Mouse (Mus musculus) lung, embryonic 15.5 days (tissue): ENCODE measurements at regions not wholly inside any gene's neighbourhood (a gene's known extent, or its start where the extent isn't known, plus 50 kb on each side); places are given as distances from the start of the nearest gene placed in this dataset.

Source experiments
- ATAC-seq: fragments of 200-750 bp; cut with Nextera tagmentation; 2 replicates; pipeline ENCODE4 v1.8.0; 2017; ENCODE audit warnings: moderate number of reproducible peaks, borderline replicate concordance; ENCODE audit not compliant: low FRiP score, low TSS enrichment; ENCODE audit errors: extremely low read depth
- H3K27ac ChIP-seq: fragments of 300-500 bp; sonication (generic); 2 replicates; pipeline ENCODE4 v1.5.1; 2015; ENCODE audit warnings: moderate library complexity, mild to moderate bottlenecking, inconsistent platforms
- H3K27me3 ChIP-seq: fragments of 300-500 bp; sonication (generic); 2 replicates; pipeline ENCODE4 v1.6.1; 2015; ENCODE audit warnings: inconsistent platforms
- H3K36me3 ChIP-seq: fragments of 300-500 bp; sonication (generic); 2 replicates; pipeline ENCODE4 v1.6.1; 2015; ENCODE audit warnings: inconsistent platforms
- H3K4me1 ChIP-seq: fragments of 300-500 bp; sonication (generic); 2 replicates; pipeline ENCODE4 v1.6.1; 2015; ENCODE audit warnings: inconsistent platforms
- H3K4me2 ChIP-seq: fragments of 300-500 bp; sonication (generic); 2 replicates; pipeline ENCODE4 v1.6.1; 2015; ENCODE audit warnings: inconsistent platforms, mild to moderate bottlenecking, moderate library complexity
- H3K4me3 ChIP-seq: fragments of 300-500 bp; sonication (generic); 2 replicates; pipeline ENCODE4 v1.5.1; 2015; ENCODE audit warnings: mild to moderate bottlenecking, inconsistent platforms
- H3K9ac ChIP-seq: fragments of 300-500 bp; sonication (generic); 2 replicates; pipeline ENCODE4 v1.6.1; 2015; ENCODE audit warnings: inconsistent platforms
- H3K9me3 ChIP-seq: fragments of 300-500 bp; sonication (generic); 2 replicates; pipeline ENCODE4 v1.6.1; 2016; ENCODE audit warnings: inconsistent platforms
- WGBS: fragments of 180-500 bp; shearing (Covaris S2); methylation state at CpG from one replicate; pipeline ENCODE4 v1.1.7; 2015; 5-methylcytosine and 5-hydroxymethylcytosine counted together

DNA sequence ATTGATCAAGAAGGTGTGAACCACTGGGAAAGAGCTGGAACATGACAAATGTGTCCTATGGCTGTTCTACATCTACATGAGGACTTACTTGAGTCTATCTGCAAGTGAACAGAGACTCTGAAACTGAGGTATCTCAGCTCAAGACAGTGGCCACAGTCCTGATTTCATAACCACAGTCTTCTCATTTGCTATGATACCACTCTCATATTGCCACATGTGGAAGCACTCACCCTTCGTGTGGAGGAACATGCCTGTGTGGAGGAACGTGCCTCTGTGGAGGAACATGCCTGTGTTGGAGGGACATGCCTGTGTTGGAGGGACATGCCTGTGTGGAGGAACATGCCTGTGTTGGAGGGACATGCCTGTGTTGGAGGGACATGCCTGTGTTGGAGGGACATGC lies 574.0 kb downstream of the Efna5 start:
- Histone ChIP-seq H3K4me3 (no peak overlapping the region), H3K9ac (no peak overlapping the region), H3K36me3 (no peaks in the 10 kb centered on the region), H3K9me3 (no peaks in the 10 kb centered on the region), H3K27me3 (no peaks in the 10 kb centered on the region), H3K4me2 (no peak overlapping the region), H3K4me1 (no peaks in the 10 kb centered on the region), H3K27ac (no peak overlapping the region)
- WGBS = 89% methylated on average over 2 of the region's 2 CpGs
- ATAC-seq = no peak

DNA sequence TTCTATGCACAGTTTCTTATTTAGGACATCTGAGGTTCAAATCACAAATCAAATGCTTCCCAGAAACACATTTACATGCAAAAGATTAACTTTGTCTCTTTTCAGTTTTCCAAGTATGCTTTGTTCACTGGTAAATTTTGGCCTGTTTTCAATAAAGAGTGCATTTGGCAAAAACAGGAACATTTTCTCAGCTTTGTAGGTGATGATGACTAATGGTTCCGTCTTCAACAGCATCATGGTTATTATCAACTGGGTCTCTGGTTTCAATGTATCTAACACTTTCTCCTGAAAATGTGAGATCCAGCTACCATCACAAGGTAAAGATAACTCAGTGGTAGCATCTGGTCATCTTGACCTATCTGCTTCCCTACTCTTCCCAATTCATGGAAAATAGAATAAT lies 574.6 kb downstream of the Efna5 start:
- H3K27me3 ChIP-seq = no peaks in the 10 kb centered on the region
- no peaks in the 10 kb centered on the region for H3K36me3 ChIP-seq
- 94% methylated on average over 1 of the region's 1 CpGs for WGBS
- H3K27ac ChIP-seq = no peak overlapping the region
- H3K4me3 ChIP-seq = no peak overlapping the region
- H3K9me3 ChIP-seq = no peaks in the 10 kb centered on the region
- H3K4me1 ChIP-seq = no peaks in the 10 kb centered on the region
- no peak for ATAC-seq
- no peak overlapping the region for H3K9ac ChIP-seq
- no peak overlapping the region for H3K4me2 ChIP-seq

DNA sequence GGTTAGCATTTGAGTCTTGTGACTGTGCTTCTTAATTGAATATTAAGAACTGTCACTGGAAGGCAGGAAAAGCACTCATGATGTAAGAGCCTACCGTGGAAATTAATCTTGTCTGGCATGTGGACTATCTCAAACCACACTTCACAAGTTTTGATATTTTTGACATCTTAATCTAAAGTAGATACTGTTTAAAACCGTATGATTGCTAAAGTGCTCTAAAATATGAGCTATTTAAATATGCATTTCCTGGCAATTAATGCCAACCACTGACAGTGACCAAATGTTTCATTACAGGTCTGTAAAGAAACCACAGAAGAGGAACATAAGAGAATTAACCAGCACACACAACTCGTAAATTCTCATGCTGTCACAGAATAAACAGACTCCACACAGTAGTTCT lies 576.0 kb downstream of the Efna5 start:
- no peaks in the 10 kb centered on the region for H3K9me3 ChIP-seq
- H3K4me2 ChIP-seq = no peak overlapping the region
- H3K36me3 ChIP-seq = no peaks in the 10 kb centered on the region
- WGBS = 26% methylated on average over 3 of the region's 3 CpGs
- no peak overlapping the region for H3K9ac ChIP-seq
- H3K27ac ChIP-seq = no peak overlapping the region
- no peak overlapping the region for H3K4me3 ChIP-seq
- no peaks in the 10 kb centered on the region for H3K27me3 ChIP-seq
- no peak for ATAC-seq
- H3K4me1 ChIP-seq = no peaks in the 10 kb centered on the region

DNA sequence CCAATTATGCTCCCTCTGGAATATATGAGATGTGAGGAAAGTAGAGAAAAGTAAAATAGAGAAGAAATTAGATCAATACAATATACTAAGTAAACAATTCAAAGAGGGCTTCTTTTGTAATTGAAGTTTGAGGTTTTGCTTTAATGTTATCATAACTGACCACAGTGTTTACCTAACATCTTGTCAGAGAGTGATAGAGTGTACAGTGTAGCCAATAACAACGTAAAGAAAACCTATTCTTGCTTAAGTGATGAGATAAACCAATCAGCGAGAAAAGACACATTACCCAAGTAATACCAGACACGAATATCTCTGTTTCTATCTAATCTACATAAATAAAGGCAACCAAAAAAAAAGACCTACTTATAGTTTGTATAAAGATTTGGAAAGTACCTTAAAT lies 577.0 kb downstream of the Efna5 start:
- no peak for ATAC-seq
- Histone ChIP-seq H3K27ac (no peak overlapping the region), H3K9ac (no peak overlapping the region), H3K4me1 (no peaks in the 10 kb centered on the region), H3K36me3 (no peaks in the 10 kb centered on the region), H3K9me3 (no peaks in the 10 kb centered on the region), H3K4me2 (no peak overlapping the region), H3K27me3 (no peaks in the 10 kb centered on the region), H3K4me3 (no peak overlapping the region)
- 32% methylated on average over 3 of the region's 3 CpGs for WGBS

DNA sequence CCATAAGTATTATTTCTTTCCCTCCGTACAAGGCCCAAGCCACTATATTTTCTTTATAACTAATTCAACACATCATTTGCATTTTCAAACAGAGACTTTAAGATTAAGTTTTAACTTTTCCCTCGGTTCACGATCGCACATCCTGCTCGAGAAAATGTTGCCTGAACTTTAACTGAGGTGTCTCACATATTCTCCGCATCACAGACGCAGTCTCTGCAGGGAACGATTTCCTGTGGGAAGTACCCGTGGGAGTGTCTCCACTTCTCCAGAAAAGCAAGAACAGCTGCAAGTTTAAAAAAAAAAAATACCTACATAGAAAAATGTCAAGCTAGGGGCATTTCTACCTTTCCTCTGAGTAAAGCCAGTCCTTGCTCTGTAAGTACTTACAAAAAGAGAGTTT lies 581.2 kb downstream of the Efna5 start:
- H3K27ac ChIP-seq = no peak overlapping the region
- H3K9ac ChIP-seq = no peak overlapping the region
- H3K36me3 ChIP-seq = no peaks in the 10 kb centered on the region
- no peak overlapping the region for H3K4me2 ChIP-seq
- 63% methylated on average over 9 of the region's 9 CpGs for WGBS
- ATAC-seq = no peak
- no peaks in the 10 kb centered on the region for H3K9me3 ChIP-seq
- no peaks in the 10 kb centered on the region for H3K27me3 ChIP-seq
- H3K4me1 ChIP-seq = no peaks in the 10 kb centered on the region
- no peak overlapping the region for H3K4me3 ChIP-seq

DNA sequence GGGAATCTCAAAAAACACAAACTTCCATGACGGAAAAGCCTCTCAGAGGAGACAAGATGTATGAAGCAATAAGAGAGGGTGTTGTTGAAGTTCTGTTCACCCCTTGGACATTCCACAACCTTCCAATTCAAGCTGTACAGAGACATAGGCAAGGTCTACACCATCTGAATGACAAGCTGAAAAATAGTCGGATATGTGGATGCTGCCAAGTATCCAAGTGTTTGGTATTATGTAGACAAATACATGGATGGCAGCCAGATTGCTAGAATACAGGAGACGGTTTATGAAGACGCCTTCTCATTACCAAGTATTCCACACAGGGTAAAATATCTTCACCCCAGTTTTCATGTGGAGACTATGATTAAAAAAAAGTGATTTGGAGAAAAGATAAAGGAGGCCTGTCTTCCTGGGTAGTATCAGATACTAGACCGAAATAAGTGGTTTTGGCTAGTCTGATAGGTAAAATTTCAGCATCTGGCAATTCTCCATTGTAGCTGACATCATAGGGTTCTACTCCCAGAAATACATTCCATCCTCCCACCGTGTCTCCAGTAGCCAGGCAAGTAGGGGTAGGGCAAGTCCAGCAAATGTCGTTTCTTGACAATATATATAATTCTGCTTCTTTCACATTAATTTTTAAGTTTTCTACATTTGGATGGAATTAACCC lies 583.6 kb downstream of the Efna5 start:
- 41% methylated on average over 7 of the region's 7 CpGs for WGBS

GRCm38 (mm10) chr17:62295412-62295811 lies 585.7 kb downstream of the Efna5 start:
- H3K9ac ChIP-seq = no peak overlapping the region
- no peak for ATAC-seq
- no peak overlapping the region for H3K4me3 ChIP-seq
- no peak overlapping the region for H3K27ac ChIP-seq
- no peaks in the 10 kb centered on the region for H3K36me3 ChIP-seq
- H3K4me2 ChIP-seq = no peak overlapping the region
- H3K27me3 ChIP-seq = no peaks in the 10 kb centered on the region
- H3K4me1 ChIP-seq = no peaks in the 10 kb centered on the region
- no peaks in the 10 kb centered on the region for H3K9me3 ChIP-seq

More for the DNA sequence above, 583.6 kb downstream of the Efna5 start:
- ATAC-seq = peak; percentile 90
- Histone ChIP-seq H3K9me3 (no peaks in the 10 kb centered on the region), H3K27ac (no peak overlapping the region), H3K4me2 (no peak overlapping the region), H3K4me3 (no peak overlapping the region), H3K27me3 (no peaks in the 10 kb centered on the region), H3K4me1 (no peaks in the 10 kb centered on the region), H3K9ac (no peak overlapping the region), H3K36me3 (no peaks in the 10 kb centered on the region)

GRCm38 (mm10) chr17:62292703-62293102 lies 588.4 kb downstream of the Efna5 start:
- Histone ChIP-seq H3K27me3 (no peaks in the 10 kb centered on the region), H3K4me2 (no peak overlapping the region), H3K9ac (no peak overlapping the region), H3K4me3 (no peak overlapping the region), H3K27ac (no peak overlapping the region), H3K9me3 (no peaks in the 10 kb centered on the region), H3K4me1 (no peaks in the 10 kb centered on the region), H3K36me3 (no peaks in the 10 kb centered on the region)
- no peak for ATAC-seq
- 57% methylated on average over 5 of the region's 5 CpGs for WGBS

DNA sequence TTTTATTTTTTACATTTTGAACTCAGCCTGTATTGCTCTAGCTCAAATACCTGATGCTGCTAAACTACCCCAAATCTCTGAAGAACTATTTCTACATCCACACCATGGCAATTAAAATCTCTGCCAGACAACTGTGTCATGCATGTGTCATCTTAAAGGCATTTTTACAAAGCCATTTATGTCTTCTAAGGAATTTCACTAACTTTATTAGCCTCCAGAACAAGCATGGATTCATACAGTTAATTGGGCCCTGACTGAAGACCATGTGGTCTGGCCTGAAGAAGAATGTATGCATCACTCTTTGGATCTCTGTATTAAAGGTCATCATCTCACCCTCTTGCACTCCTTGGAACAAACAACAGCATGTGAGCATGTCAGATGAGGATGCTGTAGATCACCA lies 593.5 kb downstream of the Efna5 start:
- H3K36me3 ChIP-seq = no peaks in the 10 kb centered on the region
- H3K4me2 ChIP-seq = no peak overlapping the region
- no peak overlapping the region for H3K27ac ChIP-seq
- no peak for ATAC-seq
- no peak overlapping the region for H3K9ac ChIP-seq
- H3K9me3 ChIP-seq = no peaks in the 10 kb centered on the region
- no peaks in the 10 kb centered on the region for H3K4me1 ChIP-seq
- H3K27me3 ChIP-seq = no peaks in the 10 kb centered on the region
- no peak overlapping the region for H3K4me3 ChIP-seq

DNA sequence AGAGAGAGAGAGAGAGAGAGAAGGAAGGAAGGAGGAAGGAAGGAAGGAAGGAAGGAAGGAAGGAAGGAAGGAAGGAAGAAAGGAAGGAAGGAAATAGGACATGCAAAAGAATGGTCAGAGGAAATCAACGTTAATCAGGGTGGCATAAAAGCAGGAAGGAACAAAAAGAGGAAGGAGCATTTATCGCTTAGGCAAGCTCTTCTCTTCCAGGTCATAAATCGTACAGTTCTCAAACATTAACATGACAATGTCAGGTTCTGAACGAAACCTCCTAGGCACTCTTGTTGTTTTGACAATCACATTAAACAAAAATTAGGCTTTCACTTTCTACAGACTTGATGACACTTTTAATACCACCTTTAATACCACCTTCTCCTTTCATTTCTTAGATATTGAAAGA lies 594.0 kb downstream of the Efna5 start:
- no peaks in the 10 kb centered on the region for H3K9me3 ChIP-seq
- no peaks in the 10 kb centered on the region for H3K36me3 ChIP-seq
- H3K4me2 ChIP-seq = no peak overlapping the region
- no peaks in the 10 kb centered on the region for H3K27me3 ChIP-seq
- no peak overlapping the region for H3K4me3 ChIP-seq
- H3K27ac ChIP-seq = no peak overlapping the region
- ATAC-seq = no peak
- no peak overlapping the region for H3K9ac ChIP-seq
- H3K4me1 ChIP-seq = no peaks in the 10 kb centered on the region
- WGBS = 60% methylated on average over 4 of the region's 4 CpGs

DNA sequence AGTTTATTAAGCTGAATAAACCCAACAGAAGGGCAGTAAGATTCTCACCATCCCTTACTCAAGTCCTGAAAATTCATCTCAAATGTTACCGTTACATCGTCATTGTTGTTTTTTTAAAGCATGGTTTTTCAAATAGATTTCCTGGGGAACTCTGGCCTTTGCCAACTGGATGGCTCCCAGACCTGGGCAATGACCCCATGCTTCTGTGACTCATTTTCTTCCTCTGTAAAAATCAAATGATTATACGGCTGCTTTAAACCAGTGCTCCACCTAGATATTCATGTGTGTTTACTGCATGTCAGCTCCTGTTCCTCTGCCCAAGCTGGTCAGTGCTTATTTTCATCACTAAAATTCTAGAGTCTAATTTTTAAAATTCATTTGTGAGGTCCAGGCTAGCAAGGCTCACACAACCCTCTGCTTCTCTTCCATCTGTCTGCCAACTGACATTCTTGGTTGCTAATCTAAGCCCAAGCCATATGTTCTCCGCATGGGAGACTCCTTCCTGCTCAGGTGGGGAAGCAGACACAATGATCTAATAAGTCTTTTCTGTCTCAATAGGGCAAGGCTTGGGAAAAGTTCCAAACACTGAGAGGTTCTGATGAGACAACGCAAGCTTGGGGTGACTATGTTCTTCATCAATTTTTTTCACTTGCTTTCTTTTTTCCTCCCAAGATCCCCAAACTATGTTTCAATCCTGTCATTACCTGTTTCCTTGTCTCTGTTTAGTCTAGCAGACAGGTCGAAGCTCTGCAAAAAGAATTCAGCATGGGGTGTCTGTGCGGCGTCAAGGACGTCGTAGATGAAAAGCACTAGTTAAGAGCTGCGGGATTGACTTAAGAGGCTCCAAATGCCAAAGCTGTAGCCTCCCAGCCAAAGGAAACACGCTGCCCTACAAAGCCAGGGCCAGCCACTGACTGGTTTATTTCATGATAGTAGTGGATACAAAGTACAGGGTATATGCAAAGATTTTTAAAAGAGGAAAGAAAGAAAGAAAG lies 594.7 kb downstream of the Efna5 start:
- no peak overlapping the region for H3K9ac ChIP-seq
- no peaks in the 10 kb centered on the region for H3K27me3 ChIP-seq
- no peak overlapping the region for H3K4me2 ChIP-seq
- no peaks in the 10 kb centered on the region for H3K36me3 ChIP-seq
- no peak for ATAC-seq
- no peaks in the 10 kb centered on the region for H3K9me3 ChIP-seq
- H3K4me1 ChIP-seq = no peaks in the 10 kb centered on the region
- 72% methylated on average over 12 of the region's 12 CpGs for WGBS
- no peak overlapping the region for H3K27ac ChIP-seq
- no peak overlapping the region for H3K4me3 ChIP-seq

DNA sequence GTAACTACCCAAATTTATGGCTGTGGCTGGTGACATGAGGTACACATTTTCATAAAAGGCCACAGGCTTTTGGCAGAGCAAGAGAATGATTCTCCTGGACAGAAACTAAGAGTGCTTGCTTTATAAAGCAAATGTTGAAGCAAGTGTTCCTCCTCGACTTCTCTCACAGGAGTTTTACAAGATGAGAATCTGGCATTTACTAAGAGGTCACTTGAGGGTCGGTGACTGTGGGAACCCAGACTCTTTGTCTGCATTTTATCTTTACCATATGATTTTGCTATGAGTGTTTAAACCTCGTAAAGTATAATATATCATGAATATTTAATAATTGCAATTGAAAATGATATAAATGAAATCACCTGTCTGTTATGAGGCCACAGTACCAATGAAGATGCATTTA lies 600.9 kb downstream of the Efna5 start:
- H3K4me2 ChIP-seq = no peak overlapping the region
- H3K27ac ChIP-seq = no peak overlapping the region
- no peak for ATAC-seq
- H3K4me1 ChIP-seq = no peaks in the 10 kb centered on the region
- no peaks in the 10 kb centered on the region for H3K36me3 ChIP-seq
- H3K4me3 ChIP-seq = no peak overlapping the region
- no peak overlapping the region for H3K9ac ChIP-seq
- 36% methylated on average over 3 of the region's 3 CpGs for WGBS
- H3K9me3 ChIP-seq = no peaks in the 10 kb centered on the region
- H3K27me3 ChIP-seq = no peaks in the 10 kb centered on the region
